Mouse (Mus musculus) cerebellum, adult 2 months (tissue): ENCODE results near the gene Camk1g. TPM values are rescaled to one million over a fixed set of nuclear protein-coding genes. Genes with fewer than 3 reads are reported as not detected.
A peak's percentile ranks its signal among the peaks of the same experiment; 100 is the strongest.

Experiments
- DNase-seq, 2 experiments: peaks; one replicate each; pipeline ENCODE4 v3.0.0; 2021
- H3K27ac ChIP-seq: fragments of 200-500 bp; 2 replicates; pipeline ENCODE4 v1.5.1; 2012; ENCODE audit warnings: low read length, control low read depth, inconsistent platforms; ENCODE audit not compliant: insufficient read depth
- H3K27me3 ChIP-seq: fragments of 200-500 bp; 2 replicates; pipeline ENCODE4 v1.6.1; 2012; ENCODE audit warnings: inconsistent platforms, mild to moderate bottlenecking, low read length, moderate library complexity; ENCODE audit not compliant: control insufficient read depth, insufficient read depth
- H3K4me1 ChIP-seq: fragments of 200-500 bp; 2 replicates; pipeline ENCODE4 v1.6.1; 2011; ENCODE audit warnings: low read length; ENCODE audit not compliant: control insufficient read depth, insufficient read depth
- H3K4me3 ChIP-seq: fragments of 200-500 bp; replicated peaks from 2 replicates; pipeline ENCODE3; 2011; ENCODE audit warnings: mild to moderate bottlenecking, low read depth, low read length, control low read depth; ENCODE audit not compliant: insufficient read depth
- CTCF ChIP-seq: fragments of 200-500 bp; IDR thresholded peaks from 2 replicates; pipeline ENCODE4 v1.5.1; 2011; ENCODE audit warnings: low read depth, mild to moderate bottlenecking, control low read depth, low read length, moderate library complexity, borderline replicate concordance; ENCODE audit not compliant: insufficient read depth
- POLR2A ChIP-seq: fragments of 200-500 bp; IDR thresholded peaks from 2 replicates; pipeline ENCODE4 v1.6.1; 2011; ENCODE audit warnings: low read length, control low read depth, borderline replicate concordance; ENCODE audit not compliant: insufficient read depth
- WGBS: fragments of 180-500 bp; shearing (Covaris S2); methylation state at CpG from one replicate; pipeline ENCODE4 v1.1.7; 2018; 5-methylcytosine and 5-hydroxymethylcytosine counted together
- polyA plus RNA-seq: library from polyadenylated mRNA; depleted of rRNA; stranded (reverse); fragments of >200 nt; gene quantifications from 2 replicates; pipeline ENCODE4 v1.2.3, GENCODE M21; 2012

Camk1g gene
- polyA plus RNA-seq, 1 experiment = 23.4 TPM

DNA sequence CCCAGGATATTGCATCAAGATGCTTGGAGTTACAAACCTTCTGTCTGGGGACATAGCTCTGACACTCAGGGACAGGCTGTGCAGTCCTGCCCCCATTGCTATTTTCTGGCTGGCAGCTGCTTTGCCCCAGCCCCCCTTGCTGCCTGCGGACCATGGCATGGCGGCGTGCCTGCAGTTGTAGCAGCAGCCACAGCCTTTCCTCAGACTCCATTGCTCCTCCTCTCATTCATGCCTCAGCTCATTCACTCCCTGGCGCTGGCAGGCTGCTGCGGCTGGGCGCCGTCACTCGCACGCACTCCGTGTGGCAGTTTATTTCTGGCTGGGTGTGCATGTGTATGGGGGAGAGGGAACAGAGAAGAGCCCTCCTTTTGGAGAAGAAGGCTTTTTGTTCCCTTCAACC, 2.0 kb downstream of the Camk1g start:
- DNase-seq = no peak
- WGBS = 54% methylated on average over 10 of the region's 10 CpGs
- no peak for TF ChIP-seq CTCF
- TF ChIP-seq POLR2A = no peak
- no peak overlapping the region for H3K27ac ChIP-seq
- no peaks in the 10 kb centered on the region; the same call in 1 of the 2 replicates for H3K27me3 ChIP-seq
- H3K4me3 ChIP-seq = no peak overlapping the region
- peaks cover 3% of the 10 kb centered on the region; the same call in 1 of the 2 replicates for H3K4me1 ChIP-seq

DNA sequence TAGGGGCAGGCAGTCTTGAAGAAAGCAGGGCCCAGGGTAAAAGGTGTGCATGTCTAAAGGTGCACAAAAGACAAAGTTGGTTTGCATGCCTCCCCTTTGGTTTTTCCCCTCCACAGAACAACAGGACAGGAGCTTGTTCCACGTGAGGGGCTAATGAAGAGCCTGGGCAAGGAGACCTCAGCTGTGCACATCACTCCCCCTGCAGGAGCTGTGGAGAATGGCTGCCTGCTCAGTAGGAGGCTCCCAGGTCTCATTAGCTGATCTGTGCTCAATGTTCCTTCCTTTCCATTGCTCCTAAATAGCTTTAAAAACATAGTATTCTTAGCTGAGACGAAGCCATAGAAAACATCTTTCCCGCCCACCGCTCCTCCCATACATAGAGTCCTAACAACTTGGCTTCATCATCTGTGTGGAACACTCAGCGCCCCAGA, 6.3 kb downstream of the Camk1g start:
- H3K27ac ChIP-seq = no peak overlapping the region

DNA sequence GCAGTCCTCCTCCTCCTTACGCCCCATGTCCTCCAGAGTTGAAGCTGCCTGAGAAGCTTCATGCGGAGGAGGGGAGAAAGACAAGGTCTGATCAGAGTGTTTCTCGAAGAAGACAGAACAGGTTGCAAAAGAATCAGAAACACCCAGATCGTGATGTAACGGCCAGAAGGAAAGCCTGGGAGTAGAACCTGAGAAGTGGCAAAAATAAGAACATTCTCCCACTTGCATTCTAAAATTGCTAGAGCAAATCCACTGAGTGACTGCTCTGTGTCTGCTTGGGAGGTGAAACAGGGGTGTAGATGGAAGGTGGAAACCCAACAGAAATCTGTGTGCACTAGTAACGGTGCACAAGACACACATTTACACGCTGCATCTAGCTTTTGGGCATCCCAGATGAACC, 8.0 kb downstream of the Camk1g start:
- no peak overlapping the region for H3K27ac ChIP-seq
- TF ChIP-seq POLR2A (no peak), CTCF (no peak)
- no peaks in the 10 kb centered on the region for H3K27me3 ChIP-seq
- peaks cover 15% of the 10 kb centered on the region for H3K4me1 ChIP-seq
- no peak for DNase-seq
- no peak overlapping the region for H3K4me3 ChIP-seq
- 95% methylated on average over 7 of the region's 7 CpGs for WGBS

More for the DNA sequence above, 6.3 kb downstream of the Camk1g start:
- peak; percentile 57 to 60 for DNase-seq
- 85% methylated on average over 5 of the region's 5 CpGs for WGBS
- Histone ChIP-seq H3K27me3 (no peaks in the 10 kb centered on the region), H3K4me1 (peaks cover 15% of the 10 kb centered on the region), H3K4me3 (no peak overlapping the region)
- TF ChIP-seq CTCF (peak; percentile 75), POLR2A (no peak)

DNA sequence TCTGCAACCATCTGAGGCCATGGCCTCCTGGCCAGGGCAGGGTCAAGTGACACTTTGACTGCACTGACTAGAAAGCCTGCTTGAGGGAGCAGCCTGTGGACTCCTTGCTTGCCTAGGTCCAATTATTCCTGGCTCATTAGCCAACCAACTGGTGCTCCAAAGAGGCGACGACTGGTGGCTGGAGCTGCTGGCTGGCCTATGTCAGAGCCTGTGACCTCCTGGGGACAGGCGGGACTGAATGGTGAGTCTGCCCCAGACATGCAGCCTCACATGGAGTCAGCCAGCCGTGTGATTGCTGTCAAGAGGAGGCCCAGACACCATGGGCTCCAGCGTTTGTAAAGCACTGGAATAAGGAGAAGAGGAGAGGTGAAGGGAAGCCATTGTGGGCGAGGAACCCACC, 8.9 kb downstream of the Camk1g start:
- H3K27me3 ChIP-seq = no peaks in the 10 kb centered on the region
- 22% methylated on average over 6 of the region's 6 CpGs for WGBS
- H3K4me3 ChIP-seq = no peak overlapping the region
- H3K4me1 ChIP-seq = peaks cover 15% of the 10 kb centered on the region
- H3K27ac ChIP-seq = no peak overlapping the region
- TF ChIP-seq CTCF = no peak
- no peak for TF ChIP-seq POLR2A
- DNase-seq = peak; percentile 52 to 69

DNA sequence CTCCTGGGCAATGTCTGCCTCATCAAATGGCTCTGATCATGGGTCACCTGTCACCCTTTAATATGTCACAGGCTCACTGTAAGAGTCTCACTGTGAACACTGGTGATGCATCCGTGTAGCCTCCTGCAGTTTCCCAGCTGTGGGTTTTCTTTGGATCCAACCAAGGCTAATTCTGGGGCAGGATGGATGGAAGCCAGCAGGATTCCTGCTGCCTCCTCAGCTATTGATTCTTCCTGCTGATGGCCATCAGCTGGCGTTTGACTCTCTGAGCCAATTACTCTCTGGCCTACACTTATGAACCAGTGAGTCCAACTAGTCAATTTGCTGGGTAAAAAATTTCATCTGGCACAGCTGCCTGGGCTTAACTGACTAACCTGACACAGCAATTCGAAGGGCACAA, 10.9 kb downstream of the Camk1g start:
- DNase-seq = no peak
- H3K4me1 ChIP-seq = peaks cover 15% of the 10 kb centered on the region
- H3K27ac ChIP-seq = no peak overlapping the region
- H3K27me3 ChIP-seq = no peaks in the 10 kb centered on the region
- H3K4me3 ChIP-seq = no peak overlapping the region
- WGBS = 74% methylated on average over 3 of the region's 3 CpGs
- TF ChIP-seq POLR2A (no peak), CTCF (no peak)

DNA sequence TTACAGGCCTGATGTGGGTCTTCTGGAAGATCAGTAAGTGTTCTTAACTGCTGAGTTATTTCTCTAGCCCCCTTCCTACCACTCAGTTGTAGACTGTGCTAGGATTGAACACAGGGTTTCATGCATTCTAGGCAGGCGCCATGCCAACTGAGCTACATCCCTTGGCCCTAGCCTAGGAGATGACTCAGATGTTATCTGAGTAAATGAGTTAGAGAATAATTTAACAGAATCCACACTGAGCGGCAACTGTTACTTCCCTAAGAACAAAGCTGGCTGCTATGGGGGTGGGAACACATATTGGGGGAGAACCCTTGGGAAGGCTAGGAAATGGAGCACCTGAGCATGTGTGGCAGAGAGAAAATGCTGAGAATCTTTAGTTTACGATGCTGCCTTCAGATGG, 18.5 kb downstream of the Camk1g start:
- Histone ChIP-seq H3K4me1 (peaks cover 27% of the 10 kb centered on the region), H3K27ac (no peak overlapping the region), H3K4me3 (no peak overlapping the region), H3K27me3 (no peaks in the 10 kb centered on the region)
- no peak for TF ChIP-seq POLR2A
- TF ChIP-seq CTCF = no peak
- WGBS = 61% methylated on average over 3 of the region's 3 CpGs
- DNase-seq = peak; percentile 58 to 73

DNA sequence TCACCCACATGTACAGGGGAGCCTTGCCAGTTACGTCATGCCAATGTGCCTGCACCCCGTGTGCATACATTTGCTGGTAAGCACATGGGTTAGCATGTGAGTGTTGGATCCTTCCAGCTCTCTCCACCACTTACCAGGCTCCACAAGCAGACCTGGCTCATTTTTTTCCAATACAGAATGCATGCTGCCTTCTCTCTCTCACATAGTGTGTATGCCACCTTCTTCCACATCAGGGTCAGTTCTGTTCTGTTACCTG, 19.6 kb downstream of the Camk1g start:
- Histone ChIP-seq H3K4me1 (peaks cover 27% of the 10 kb centered on the region), H3K27me3 (no peaks in the 10 kb centered on the region), H3K27ac (no peak overlapping the region), H3K4me3 (no peak overlapping the region)
- DNase-seq = no peak
- TF ChIP-seq POLR2A = no peak
- no peak for TF ChIP-seq CTCF
- WGBS = 96% methylated on average over 2 of the region's 2 CpGs

DNA sequence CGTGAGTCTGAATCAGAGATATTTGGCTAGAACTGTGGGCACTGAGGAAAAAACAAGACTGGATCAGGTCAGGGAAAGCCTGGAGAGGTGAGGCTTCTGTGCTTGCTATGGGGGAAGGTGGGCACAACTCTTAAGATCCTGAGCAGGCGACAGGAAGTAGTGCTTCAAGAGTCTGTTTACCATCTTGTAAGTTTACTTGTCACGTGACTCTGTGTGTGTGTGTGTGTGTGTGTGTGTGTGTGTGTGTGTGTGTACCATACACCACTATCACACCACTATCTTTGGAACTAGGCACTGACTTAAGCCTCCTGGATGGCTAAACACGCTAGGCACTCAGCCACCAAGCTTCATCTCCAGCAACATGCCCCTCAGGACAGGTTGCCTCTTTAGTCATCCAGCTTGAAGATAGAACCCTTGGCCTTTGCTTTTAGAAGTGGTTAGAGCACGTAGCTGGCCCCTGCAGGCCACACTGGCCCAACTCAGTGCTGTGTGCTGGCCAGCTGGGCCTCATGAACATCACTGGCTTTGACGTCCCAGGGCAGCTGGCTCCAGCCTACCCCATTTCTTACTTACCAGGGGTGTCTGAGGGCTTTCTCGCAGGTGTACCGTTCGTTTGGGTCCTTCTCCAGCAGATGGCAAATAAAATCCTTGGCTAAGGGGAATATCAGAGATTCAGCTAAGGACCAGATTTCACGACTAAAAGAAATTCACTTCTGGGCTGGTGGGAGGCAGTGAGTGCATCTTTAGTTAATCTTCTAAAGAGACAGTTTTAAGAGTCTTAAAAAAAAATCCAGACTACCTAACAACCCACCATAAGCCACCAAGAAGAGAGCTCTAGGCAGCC, 20.2 kb downstream of the Camk1g start:
- no peaks in the 10 kb centered on the region for H3K27me3 ChIP-seq
- H3K27ac ChIP-seq = no peak overlapping the region
- H3K4me3 ChIP-seq = no peak overlapping the region
- no peak for DNase-seq
- peaks cover 27% of the 10 kb centered on the region for H3K4me1 ChIP-seq
- 93% methylated on average over 10 of the region's 10 CpGs for WGBS
- TF ChIP-seq POLR2A (no peak), CTCF (no peak)
